Mouse (Mus musculus): ENCODE measurements around the gene Nmb.

The Nmb gene

DNA sequence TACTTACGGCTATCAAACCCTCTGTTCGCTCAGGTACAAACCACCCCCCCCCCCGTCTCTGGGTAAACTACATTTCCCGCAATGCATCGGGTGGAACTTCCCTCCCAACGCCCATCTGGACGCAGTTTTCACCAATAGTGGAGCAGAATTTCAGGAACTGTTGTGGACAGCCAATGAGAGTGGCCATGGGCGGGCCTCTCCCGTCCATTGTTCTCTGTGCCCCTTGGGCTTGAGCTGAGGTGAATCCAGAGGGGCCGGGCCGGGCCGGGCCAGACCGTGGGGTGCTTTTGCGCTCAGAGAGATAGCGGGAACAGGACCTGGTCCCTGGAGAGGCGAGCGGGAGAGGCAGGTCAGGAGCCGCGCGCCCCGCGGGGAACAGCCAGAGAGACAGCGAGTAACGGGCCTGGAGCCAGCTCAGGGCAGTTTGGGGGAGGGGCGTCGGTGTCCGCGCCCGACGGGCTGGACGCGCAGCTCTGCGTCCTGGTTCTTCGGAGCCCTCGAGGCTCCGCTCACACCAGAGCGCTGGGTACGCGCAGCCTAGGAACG, 44.1 kb downstream of the Nmb start, which contains the start of gene Zscan2:
Gene Zscan2, plus strand, starts transcription at position 192 of the 546 bp plus-strand sequence.
- peak; percentile 94 for DNase-seq (ENCODE audit: low read depth, low spot score)

GRCm38 (mm10) chr7:80860227-80860626, 44.6 kb downstream of the Nmb start:
- DNase-seq (ENCODE audit: low read depth, low spot score) = peak; percentile 89

- DNase-seq (ENCODE audit: low read depth, low spot score) = peak; percentile 89
Measured at GRCm38 (mm10) chr7:80857181-80857580, 47.7 kb downstream of the Nmb start.

- DNase-seq (ENCODE audit: low read depth, low spot score) = no peak
Measured at GRCm38 (mm10) chr7:80855316-80855715, 49.6 kb downstream of the Nmb start.

GRCm38 (mm10) chr7:80853218-80853617, 51.7 kb downstream of the Nmb start:
- DNase-seq (ENCODE audit: low read depth, low spot score) = no peak
